Mouse (Mus musculus) erythroid progenitor cell, adult 5-6 weeks (primary cell): Measurements from ENCODE around the gene Mprip. TPM values are rescaled to one million over a fixed set of nuclear protein-coding genes. Genes with fewer than 3 reads are reported as not detected.
"Not testable (repeated sequence)": the region's sequence is repeated elsewhere in the genome, so short reads cannot be mapped to it uniquely, and the experiment has no call there.

Experiments used
- ATAC-seq: replicated peaks from 2 replicates; pipeline ENCODE4 v1.8.0; 2016; ENCODE audit warnings: moderate number of reproducible peaks, mild to moderate bottlenecking, moderate TSS enrichment, inconsistent platforms; ENCODE audit not compliant: poor library complexity, low FRiP score, severe bottlenecking
- total RNA-seq, 2 experiments: library from RNA; stranded (forward) in 1 of 2; stranded (reverse) in 1 of 2; fragments of 150-400 nt in 1 of 2; fragments of 186-747, 209-891 nt in 1 of 2; gene quantifications; 2 replicates each; pipeline versions ENCODE4 v1.2.3 to v1.2.4; 2015 to 2017; ENCODE audit warnings: low replicate concordance in 2 of 2

The Mprip gene
- total RNA-seq (2015; ENCODE audit: low replicate concordance), result 21.4 and 38.2 TPM in 2 replicates
- total RNA-seq (2017; ENCODE audit: low replicate concordance), result 20.7 and 44.4 TPM in 2 replicates

DNA sequence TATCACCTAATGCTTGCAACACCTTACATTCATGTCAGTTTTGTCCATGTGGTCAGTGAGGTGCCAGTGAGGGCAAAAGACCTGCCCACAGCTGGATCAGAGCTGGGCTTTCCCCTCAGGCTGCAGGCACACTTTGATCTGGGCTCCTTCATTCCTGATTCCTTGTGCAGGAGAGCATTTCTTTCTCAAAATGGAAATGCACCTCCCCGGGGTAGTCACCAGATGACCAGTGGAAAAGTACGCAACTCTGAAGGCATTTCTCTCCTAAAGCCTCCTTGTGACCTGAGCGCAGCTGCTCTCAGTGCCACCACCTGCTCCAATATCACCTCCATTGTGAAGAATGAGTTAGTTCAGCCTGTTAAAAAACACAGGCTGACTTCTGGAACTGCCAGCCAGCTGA lies at the start of gene Mprip:
Gene Mprip, plus strand, starts transcription at position 301 of the 400 bp plus-strand sequence.
- no peak for ATAC-seq

DNA sequence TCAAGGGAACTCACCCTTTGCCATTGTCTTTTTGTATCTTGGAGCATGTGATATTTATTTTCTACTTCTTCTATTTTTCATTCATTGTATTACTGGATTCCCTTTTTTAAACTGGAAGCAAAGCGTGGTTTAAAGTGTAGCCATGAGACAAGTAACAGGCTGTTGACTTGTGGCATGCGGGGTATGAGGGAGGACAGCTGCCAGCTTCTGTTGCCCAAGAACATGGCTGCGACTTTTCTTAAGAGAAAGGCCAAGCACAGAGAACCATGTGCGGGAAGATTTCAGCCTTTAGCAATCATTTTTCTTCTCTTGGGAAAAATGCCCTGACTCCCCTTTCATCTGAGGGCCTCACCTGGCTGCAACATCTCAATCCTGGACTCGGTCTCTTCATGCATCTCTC lies 49.5 kb upstream of the Mprip start:
- ATAC-seq, result no peak

DNA sequence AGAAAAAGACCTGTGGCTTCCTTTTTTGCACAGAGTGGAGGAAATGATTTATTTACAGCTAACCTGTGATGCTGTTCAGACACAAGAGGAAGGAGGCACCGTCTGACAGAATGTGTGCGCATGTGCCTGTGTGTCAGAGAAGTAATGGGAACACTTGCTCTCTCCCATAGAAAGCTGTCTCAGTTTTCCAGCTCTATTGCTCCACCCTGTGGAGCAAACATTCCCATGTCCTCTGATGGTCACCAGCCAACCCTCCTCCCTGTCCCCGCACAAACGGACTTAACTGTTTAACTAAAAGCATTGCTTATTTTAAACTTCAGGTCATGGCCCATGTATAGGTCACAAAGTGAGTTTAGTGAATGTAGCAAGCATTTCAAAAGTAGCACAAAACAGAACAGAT lies 47.0 kb upstream of the Mprip start:
- ATAC-seq, result no peak

DNA sequence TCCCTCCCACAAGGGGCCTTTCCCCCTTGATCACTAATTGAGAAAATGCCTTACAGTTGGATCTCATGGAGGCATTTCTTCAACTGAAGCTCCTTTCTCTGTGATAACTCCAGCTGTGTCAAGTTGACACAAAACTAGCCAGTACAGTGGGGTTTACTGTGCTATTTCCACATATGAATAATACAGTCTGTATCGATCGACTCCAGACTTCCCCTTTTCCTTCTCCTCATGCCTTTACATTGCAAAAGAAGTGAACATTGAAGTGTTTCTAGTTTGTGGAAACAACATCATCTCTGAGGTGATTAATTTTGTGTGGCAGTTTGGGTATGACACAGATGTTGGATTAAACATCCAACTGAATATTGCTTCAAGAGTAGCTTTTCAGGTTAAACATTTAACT lies 44.1 kb upstream of the Mprip start:
- ATAC-seq, result not testable (repeated sequence)

DNA sequence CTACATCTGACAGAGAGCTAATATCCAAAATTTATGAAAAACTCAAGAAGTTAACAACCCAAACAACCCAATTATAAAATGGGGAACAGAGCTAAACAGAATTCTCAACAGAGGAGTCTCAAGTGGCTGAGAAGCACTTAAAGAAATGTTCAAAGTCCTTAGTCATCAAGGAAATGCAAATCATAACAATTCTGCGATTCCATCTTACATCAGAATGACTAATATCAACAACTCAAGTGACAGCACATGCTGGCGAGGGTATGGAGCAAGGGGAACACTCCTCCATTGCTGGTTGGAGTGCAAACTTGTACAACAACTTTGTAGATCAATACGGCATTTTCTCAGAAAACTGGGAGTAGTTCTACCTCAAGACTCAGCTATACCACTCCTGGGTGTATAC lies 38.9 kb upstream of the Mprip start:
- no peak for ATAC-seq

DNA sequence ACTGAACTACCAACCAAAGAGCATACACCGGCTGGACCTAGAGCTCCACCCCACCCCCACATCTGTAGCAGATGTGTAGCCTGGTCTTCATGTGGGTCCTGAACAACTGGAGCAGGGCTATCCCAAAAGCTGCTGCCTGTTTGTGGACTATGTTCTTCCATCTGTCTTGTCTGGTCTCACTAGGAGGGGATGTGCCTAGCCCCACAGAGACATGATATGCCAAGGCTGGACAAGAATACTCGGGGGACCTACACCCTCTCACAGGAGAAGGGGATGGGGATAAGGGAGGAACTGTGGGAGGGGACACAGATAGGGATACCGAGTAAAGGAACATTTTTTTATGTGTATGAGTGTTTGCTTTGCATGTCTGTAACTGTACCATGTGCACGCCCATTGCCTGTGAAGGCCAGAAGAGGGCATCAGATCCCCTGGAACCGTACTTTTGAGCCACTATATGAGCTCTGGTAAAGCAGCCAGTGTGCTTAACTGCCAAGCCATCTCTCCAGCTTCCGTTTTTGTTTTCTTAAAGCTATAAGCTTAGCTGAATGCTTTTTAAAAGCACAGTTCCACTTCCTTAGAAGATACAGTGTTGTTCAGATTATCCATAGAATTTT lies 37.0 kb upstream of the Mprip start:
- no peak for ATAC-seq

DNA sequence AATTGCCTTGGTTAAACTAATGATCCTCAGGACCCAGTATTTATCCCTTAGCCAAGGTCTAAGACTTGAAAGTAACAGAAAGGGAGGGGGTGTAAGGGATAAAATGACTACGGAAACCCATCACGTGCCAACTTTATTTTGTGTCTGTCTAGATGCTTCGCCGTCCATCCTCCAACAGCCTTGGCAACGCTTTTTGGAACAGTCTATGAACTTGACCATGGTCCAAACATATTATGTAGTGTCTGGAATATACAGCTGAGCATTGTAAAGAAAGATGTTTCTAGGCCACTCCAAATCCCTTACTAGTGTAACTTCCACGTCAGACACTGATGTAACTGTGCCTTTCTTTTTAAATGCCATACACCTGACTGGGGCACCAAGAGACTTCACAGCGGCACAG lies 34.9 kb upstream of the Mprip start:
- no peak for ATAC-seq

DNA sequence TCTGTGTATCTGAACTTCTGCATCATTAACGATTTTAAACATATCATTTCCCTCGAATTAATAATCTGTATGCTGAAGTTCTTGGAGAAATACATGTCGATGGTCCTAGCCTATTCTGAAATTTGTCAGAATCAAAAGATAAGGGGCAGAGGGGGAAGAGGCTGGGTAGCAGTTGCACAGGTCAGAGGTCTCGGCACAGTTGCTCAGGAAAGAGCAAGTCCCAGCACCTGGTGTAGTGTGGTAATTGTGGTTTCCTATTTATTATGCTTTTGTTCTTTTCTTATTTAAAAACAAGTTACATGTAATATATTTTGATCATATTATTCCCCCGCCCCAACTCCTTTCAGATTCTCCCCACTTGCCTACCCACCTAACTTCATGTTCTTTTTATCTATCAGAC lies 32.9 kb upstream of the Mprip start:
- no peak for ATAC-seq

DNA sequence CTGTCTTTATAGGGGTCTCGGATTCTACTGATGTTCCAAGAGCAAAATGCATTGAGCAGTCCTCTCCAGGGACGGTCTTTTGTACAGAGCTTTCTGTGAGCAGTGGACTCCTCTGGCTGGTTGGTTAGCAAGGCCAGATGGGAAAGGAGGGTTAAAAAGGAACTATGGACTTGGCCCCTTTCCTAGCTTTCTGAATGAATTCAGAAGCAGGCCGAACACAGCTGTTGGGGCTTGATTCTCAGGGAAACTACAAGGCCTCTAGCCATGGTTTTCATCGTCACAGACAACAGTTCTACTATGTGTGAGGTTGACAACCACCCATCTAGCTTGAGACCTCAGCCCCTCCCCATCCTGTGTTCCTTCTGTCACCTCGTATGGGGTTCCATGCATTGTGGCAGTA lies 31.2 kb upstream of the Mprip start:
- no peak for ATAC-seq

DNA sequence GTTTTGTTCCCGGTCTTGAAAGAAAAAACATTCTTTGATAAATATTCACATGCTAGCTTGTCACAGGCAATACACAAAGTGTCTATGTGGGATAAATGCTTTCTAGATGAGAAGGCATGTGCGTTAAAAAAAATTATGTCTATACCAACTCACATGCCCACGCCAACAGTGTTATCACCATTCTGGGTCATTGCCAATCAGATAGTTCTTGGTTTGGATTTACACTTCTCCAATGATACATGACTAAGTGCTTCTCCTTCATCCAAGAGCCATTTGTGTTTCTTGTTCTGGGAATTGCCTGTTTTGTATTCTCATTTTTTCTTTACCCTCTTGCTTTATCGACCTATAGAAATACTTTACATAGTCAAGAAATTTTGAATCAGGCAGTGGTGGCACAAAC lies 29.1 kb upstream of the Mprip start:
- no peak for ATAC-seq

DNA sequence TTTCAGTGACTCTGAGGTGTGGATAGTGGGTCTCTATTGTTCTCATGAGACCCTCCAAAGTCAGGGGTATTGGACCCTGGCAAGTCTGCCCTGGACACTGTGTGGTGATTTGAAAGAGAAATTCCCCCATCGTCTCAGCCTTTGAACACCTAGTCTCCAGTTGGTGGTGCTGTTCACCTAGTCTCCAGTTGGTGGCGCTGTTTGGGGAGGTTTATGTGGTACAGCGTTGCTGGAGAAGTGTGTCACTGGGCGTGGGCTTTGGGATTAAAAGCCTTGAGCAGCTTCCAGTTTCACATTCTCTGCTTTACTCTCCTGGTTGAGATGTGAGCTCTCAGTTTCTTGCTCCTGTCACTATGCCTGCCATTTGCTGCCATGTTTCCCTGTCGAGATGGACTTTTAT lies 28.1 kb upstream of the Mprip start:
- no peak for ATAC-seq

DNA sequence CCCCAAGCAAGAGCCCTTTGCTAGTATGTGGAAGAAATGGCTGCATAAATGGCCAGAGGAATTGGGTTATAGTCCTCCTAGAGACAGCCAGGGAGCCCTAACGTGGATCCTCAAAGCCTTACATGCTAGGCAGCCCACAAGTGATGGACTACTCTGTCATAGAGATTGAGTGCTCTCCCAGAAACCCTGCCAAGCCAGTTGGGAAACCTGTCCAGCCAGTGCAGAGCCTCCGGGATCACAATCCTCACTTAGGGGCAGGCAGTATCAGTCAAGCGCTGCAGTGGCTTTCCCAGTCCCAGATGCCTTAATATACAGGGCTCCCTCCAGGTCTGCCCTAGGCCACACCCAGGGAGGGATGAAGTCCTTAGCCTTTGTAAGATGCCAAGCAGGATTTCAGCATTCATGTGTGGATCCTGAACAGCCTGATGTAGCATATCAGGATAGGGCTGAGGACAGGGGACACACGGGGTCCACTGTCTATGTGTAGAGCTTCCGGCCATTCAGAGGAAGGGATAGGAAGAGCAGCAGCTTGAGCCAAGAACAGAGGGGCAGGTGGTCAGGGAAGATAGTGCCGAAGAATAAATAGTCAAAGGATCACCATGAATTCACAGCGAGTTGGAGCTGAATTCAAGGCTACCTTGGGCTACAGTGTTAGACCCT lies 27.0 kb upstream of the Mprip start:
- ATAC-seq, result no peak

DNA sequence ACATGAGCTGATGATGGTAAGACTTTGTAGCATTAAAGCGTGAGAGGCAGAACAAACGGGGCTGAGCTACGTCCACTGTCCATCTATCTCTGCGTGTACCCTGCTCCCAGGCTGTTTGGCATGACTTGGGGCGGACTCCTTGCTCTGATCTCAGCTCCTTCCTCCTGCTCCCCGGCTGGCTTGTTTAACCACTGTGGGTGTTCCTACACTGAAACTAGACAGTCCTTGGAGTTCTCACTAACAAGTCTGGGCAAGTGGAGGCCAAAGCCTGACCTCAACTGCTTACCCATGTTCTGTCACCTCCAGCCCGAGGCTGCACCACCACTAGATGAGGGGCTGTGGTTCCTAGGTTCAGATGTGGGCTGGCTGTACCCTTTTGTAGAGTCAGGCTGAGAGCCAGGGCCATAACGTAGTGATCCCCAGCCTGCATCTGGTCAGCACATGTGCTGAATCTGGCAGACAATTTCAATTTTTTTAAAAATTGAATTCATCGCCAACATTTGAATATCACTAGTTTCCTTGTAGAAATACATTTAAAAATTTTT lies 25.8 kb upstream of the Mprip start:
- no peak for ATAC-seq

DNA sequence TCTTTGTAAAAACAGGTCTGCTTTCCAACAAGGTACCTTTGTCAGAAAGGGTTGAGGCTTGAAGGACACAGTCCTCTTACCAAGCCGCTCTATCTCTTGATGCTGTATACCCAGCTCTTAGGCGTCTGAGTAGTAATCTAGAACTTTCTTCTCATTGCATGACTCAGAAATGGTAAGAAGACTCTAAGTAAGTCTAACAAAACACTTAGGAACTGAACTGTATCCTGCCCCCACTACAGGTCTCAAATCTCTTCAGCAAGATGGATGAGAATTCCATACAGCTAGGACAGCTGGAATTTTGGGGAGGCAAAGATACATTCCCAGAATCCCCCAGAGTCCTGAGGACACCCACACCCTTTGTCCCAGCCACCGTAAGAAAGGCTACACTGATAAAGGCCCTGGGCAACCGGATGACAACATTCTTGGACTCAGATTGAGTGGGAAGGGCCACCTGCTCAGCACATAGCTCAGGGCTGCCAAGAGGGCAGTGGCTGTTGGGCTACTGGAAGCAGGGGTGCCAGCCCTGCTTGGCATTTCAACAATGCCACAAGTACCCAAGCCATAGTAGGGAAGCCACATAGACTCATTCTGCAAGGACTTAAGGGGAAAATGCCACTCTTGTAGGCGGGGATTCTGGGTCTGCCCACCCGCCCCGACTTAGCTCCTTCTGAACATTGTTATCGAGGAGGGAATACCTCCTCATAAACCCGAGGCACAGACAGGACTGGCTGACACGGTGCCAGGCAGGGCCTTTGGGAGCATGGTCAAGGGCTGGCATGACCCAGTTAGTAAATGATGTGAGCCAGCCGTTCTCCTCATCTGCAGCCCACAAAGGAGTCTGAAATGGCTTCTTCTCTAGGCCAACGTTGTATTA lies 25.0 kb upstream of the Mprip start:
- ATAC-seq, result no peak

DNA sequence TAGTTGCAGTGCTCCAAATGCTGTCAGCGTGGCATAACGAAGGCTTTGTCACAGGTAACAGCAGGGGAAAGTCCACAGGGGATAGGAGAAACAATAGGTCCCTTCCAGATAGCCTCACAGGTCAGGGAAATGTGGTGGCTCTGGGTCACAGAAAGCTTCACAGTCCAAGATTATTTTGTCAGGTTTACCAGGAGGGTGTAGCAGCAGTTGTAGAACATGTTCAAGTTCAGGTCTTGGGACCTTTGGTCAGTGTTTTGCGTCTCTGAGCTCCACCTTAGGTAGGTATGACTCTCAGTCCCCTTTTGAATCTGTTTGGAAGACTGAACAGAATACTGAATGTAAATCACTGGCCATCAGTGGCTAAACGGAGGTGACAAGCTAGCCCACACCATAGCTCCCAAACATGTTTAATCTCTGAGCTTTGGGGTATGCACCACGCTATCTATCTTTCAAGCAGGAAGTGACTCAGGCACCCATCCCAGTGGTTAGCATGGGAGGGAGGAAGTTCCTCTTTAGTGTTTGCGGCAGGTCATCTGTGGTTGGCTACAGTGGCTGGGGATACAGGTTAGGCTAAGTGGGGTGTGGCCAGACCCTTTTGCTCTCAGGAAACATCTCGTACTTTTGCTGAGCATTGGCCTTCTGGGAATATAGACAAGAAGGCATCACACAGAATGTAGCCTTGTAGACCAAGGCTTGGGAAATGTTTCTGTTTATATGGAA lies 24.2 kb upstream of the Mprip start:
- no peak for ATAC-seq

DNA sequence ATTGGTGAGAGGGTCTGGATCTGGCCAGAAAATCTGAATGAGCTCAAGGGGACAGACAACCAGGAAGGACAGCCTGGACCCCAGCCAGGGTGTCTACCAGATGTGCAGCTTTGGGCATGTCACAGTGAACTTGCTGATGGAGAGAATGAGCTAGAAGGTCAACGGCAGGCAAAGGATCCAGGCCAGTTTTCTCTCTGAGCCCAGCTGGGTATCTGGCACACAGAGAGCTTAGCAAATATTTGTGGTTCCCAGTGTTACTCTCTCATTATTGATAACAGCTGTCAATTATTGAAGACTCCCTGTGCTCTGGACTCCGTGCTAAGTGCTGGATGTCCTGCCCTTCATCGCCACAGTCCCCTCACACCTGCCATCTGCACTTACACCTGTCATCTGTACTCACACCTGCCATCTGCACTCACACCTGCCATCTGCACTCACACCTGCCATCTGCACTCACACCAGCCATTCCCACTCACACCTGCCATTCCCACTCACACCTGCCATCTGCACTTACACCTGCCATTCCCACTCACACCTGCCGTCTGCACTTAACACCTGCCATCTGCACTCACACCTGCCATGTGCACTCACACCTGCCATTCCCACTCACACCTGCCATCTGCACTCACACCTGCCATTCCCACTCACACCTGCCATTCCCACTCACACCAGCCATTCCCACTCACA lies 21.0 kb upstream of the Mprip start:
- no peak for ATAC-seq

DNA sequence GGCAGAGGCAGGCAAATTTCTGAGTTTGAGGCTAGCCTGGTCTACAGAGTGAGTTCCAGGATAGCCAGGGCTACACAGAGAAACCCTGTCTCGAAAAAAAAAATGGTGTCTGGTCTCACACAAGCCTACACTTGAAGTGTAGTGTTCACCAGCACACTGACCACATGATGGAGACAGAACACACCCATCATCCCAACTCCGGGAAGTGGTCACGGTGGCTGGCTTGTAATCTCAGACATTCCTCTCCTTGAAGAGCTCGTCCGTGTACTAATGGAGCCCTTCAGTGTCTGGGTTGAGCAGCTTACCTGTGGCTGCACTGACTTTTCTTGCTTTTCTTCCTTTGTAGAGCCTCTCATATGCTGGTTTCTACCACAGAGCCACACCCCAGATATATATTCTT lies 19.9 kb upstream of the Mprip start:
- ATAC-seq, result no peak

DNA sequence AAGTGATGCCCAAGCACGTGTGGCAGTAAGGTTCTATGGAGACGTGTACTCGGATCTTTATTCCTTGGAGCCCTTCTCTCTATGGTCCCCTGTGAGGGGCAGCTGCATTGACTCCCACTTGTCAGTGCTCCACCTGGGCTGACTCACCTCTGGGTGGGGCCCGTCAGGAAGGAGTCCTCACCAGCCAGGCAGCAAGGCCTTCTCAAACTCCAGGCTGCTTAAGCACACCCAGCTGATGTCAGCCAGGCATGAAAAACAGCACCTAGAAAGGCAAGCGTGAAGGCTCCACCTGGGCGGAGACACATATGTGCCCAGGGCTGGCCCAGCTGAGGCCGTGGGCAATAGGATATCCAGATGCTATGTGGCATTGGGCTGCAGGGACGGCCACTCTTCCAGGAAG lies 18.7 kb upstream of the Mprip start:
- no peak for ATAC-seq

DNA sequence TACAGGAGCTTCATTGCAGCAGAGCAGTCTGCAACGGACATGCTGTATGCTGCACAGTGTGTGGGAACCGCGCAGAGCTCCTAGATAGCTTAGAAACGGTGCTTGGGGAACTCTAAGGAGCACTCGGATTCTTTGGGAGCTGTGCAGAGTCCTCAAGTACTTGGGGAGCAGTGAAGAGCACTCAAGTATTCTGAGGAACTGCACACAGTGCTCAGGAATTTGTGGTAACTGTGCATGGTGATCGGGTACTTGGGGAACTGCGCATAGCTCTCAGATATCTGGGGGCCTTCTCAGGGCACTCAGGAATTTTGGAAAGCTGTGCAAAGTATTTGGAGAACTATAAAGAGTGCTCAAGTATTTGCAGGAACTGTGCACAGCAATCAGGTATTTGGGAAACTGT lies 16.1 kb upstream of the Mprip start:
- no peak for ATAC-seq
